9 mouse cellular contexts compared by ENCODE assay signal in the genomic region with DNA sequence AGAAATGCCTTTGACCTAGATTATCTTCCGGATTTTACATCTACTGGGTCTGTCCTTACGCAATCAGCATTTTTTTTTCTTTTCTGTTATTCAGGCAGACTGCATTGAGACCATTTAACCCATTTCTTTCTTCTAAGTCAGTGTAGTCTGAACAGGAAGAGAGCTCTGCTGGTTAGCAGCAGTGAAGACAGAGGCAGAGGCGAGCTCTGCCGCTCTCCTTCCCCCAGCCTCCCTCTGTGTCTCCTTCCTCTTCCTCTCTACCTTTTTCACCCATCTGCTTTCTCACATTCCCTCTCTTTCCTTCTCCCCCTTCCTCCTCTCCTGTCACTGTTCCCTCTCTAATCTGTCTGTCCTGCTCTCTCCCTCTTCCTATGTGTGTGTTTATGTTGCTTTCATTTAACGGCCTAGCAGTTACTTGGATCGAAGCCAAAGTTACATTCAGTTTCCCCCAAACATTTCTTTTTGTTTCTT.
DNase-seq lines count a peak whose midpoint lies in the region; ATAC-seq and TF ChIP-seq lines count a peak whose summit lies in the region.
"Had no signal": no experiment of that assay in that cellular context is flagged by ENCODE, and none has a peak within 500 bp of the region (broad histone marks: within the 10 kb centered on the region; RNA-seq: fewer than 3 reads in every experiment).

No protein-coding gene starts in this region.

- H3K9ac ChIP-seq in intestine, postnatal 0 days (ENCODE audit: low read depth, low read length), result no peak overlapping the region; the same call in 1 of the 2 replicates

- H3K4me2 ChIP-seq in intestine, postnatal 0 days (replicated peaks; ENCODE audit: low read depth), result 0 out of 2 replicates have a peak overlapping the region, but pooled peaks have one; percentile 24

- 43% methylated on average over 6 of the region's 6 CpGs for WGBS in kidney, adult 2 months
- WGBS in intestine, postnatal 0 days, result 38% methylated on average over 6 of the region's 6 CpGs

- H3K27ac ChIP-seq in kidney, adult 2 months (ENCODE audit: insufficient read depth, low read depth, low read length), result no peak overlapping the region
- H3K27ac ChIP-seq in intestine, postnatal 0 days (ENCODE audit: low read depth, low read length), result 0 out of 2 replicates have a peak overlapping the region, but pooled peaks have one; percentile 15

- no peaks in the 10 kb centered on the region for H3K36me3 ChIP-seq in kidney, adult 2 months (ENCODE audit: control insufficient read depth, insufficient read depth, low read length)
- H3K36me3 ChIP-seq in intestine, postnatal 0 days (ENCODE audit: control insufficient read depth, insufficient read depth), result no peaks in the 10 kb centered on the region

- H3K27me3 ChIP-seq in kidney, adult 2 months (replicated peaks; ENCODE audit: control insufficient read depth, insufficient read depth, low read length), result no peaks in the 10 kb centered on the region
- H3K27me3 ChIP-seq in intestine, postnatal 0 days (replicated peaks; ENCODE audit: control insufficient read depth, insufficient read depth, low read length), result no peaks in the 10 kb centered on the region

- H3K4me1 ChIP-seq in kidney, adult 2 months (ENCODE audit: control insufficient read depth, insufficient read depth, low read length), result no peaks in the 10 kb centered on the region
- H3K4me1 ChIP-seq in intestine, postnatal 0 days (replicated peaks; ENCODE audit: control insufficient read depth, insufficient read depth, low read length), result no peaks in the 10 kb centered on the region

- no peak for TF ChIP-seq POLR2A in kidney, adult 2 months (IDR thresholded peaks at IDR 0.05; ENCODE audit: low read depth, low read length)

- peak; percentile 61 for ATAC-seq in CD4-positive, CD25-positive, alpha-beta regulatory T cell, adult 4 months
- no peak for ATAC-seq in intestine, postnatal 0 days

- no peaks in the 10 kb centered on the region for H3K9me3 ChIP-seq in intestine, postnatal 0 days (ENCODE audit: control insufficient read depth)

- TF ChIP-seq CTCF in kidney, adult 2 months (conservative IDR thresholded peaks at IDR 0.05; ENCODE audit: insufficient read depth, insufficient read length, low read depth, low read length), result no peak
- no peak for TF ChIP-seq CTCF in intestine, postnatal 0 days (IDR thresholded peaks at IDR 0.05; ENCODE audit: low read depth)

- peak; percentile 2 for DNase-seq in kidney, adult 2 months
- DNase-seq in kidney, postnatal 36 days, result no peak
- DNase-seq in 416B (ENCODE audit: low read depth), result peak; percentile 59
- no peak for DNase-seq in urinary bladder, postnatal 36 days (ENCODE audit: low spot score in 2 of 2)
- DNase-seq in right cerebral cortex, adult 18-20 months, result no peak
- no peak for DNase-seq in cerebellum, adult 9-10 months
- DNase-seq: gastrocnemius, postnatal 25 days had no signal

- no peak overlapping the region for H3K4me3 ChIP-seq in kidney, adult 2 months (ENCODE audit: insufficient read depth, low read depth, low read length)
- H3K4me3 ChIP-seq in intestine, postnatal 0 days (ENCODE audit: low read depth, low read length), result no peak overlapping the region

Comparison
In these comparisons a context has a peak if more than half of its experiments do, and no peak if none do; other contexts are left out.
1. DNase-seq: peak in kidney, adult 2 months (single experiment) and 416B (single experiment); none in kidney, postnatal 36 days (0 of 2), urinary bladder, postnatal 36 days (0 of 2), right cerebral cortex, adult 18-20 months (single experiment) and cerebellum, adult 9-10 months (single experiment).